Mouse (Mus musculus) adrenal gland, postnatal 4 days (tissue): ENCODE results near the gene Zfp229. TPM values are rescaled to one million over a fixed set of nuclear protein-coding genes. Genes with fewer than 3 reads are reported as not detected.
"Not testable (repeated sequence)": the region's sequence is repeated elsewhere in the genome, so short reads cannot be mapped to it uniquely, and the experiment has no call there.

Source experiments
- DNase-seq, 2 experiments: peaks; one replicate each; pipeline ENCODE4 v3.0.0; 2021 to 2022; ENCODE audit warnings: low spot score in 2 of 2, mixed read lengths in 2 of 2
- long read RNA-seq, 2 experiments: library from polyadenylated mRNA; stranded (forward); transcript quantifications; one replicate each; pipeline ENCODE4 v2.0.0; 2021
- total RNA-seq, 2 experiments: library from RNA; stranded (reverse); gene quantifications; 2 replicates each; pipeline ENCODE4 v1.2.3; 2021

The Zfp229 gene
- 10 to 100 TPM; 10.9 to 13.4 TPM for total RNA-seq
- long read RNA-seq, experiment 1, partial matches to known transcripts, result 0 of 1 reads
- long read RNA-seq, experiment 1, other reads (novel, unspliced or antisense), result 1 of 1 reads
- long read RNA-seq, experiment 2, full-length matches to known transcripts, result 2 of 2 reads
- long read RNA-seq, experiment 2, partial matches to known transcripts, result 0 of 2 reads
- long read RNA-seq, experiment 2, other reads (novel, unspliced or antisense), result 0 of 2 reads

DNA sequence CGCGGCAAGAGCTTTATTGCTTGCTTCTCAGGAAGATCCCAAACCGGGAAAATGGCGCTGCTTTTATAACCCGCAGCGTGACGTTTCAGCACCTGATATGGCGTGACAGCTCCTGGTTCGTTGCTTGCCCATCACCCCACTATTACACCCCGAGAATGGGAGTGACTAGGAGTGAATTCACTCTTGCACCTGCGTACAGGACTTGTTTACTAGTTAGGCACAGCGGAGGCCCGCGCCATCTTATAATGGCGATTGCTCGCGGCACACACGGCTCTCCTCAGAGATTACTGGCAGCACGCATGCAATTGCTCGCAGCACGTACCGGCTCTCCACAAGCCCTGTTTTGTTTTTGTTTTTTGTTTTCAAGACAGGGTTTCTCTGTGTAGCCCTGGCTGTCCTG, at the start of gene Zfp229:
Gene Zfp229 (plus strand): TSS at position 301 of the 400 bp plus-strand sequence.
- not testable (repeated sequence) for DNase-seq

DNA sequence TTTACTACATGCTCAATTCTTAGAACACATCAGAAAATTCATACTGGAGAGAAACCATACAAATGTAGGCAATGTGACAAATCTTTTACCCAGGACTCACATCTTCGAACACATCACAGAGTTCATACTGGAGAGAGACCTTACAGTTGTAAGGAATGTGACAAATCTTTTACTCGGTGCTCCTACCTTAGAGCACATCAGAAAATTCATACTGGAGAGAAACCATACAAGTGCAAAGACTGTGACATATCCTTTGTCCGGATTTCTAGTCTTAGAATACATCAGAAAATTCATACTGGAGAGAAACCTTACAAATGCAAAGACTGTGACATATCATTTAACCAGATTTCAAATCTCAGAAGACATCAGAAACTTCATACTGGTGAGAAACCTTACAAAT, 39.0 kb upstream of the Zfp229 start, which contains the start of gene Gm10226:
Gene Gm10226 (plus strand): TSS at position 301 of the 400 bp plus-strand sequence.
- no peak for DNase-seq

DNA sequence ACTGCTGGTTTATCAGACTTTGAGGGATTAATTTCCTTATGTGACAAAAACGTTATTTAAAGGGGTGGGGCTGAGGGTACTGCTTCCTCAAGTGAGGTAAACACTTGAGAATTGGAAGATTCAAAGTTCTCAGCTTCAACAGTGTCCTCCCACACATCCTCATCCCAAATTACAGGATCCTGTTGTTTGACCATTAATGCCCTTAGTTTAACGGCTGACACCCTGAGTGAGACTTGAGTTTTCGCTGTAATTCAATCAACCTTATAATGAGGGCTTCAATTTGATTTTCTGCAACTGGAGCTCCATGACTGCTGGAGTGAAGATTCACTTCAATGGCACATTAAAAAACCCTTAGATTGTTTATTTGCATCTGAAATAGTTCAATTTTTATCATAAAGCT, 37.3 kb upstream of the Zfp229 start:
- DNase-seq, result no peak

DNA sequence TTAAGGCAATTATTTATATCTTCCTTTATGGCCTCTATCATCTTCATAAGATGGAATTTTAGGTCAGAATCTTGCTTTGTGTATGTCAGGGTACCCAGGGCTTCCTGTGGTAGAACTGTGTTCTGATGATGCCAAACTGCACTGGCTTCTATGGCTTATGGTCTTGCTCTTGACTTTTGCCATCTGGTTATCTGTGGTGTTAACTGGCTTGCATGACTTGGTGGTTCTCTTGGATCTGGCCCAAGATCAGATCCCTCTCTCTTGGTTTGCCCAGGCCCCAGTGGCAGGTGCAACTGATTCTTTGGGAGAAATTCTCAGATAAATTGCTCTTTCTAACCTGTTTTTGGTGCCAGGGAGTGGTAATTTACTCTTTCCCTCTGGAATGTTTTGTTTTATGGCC, 34.5 kb upstream of the Zfp229 start:
- DNase-seq, result no peak

DNA sequence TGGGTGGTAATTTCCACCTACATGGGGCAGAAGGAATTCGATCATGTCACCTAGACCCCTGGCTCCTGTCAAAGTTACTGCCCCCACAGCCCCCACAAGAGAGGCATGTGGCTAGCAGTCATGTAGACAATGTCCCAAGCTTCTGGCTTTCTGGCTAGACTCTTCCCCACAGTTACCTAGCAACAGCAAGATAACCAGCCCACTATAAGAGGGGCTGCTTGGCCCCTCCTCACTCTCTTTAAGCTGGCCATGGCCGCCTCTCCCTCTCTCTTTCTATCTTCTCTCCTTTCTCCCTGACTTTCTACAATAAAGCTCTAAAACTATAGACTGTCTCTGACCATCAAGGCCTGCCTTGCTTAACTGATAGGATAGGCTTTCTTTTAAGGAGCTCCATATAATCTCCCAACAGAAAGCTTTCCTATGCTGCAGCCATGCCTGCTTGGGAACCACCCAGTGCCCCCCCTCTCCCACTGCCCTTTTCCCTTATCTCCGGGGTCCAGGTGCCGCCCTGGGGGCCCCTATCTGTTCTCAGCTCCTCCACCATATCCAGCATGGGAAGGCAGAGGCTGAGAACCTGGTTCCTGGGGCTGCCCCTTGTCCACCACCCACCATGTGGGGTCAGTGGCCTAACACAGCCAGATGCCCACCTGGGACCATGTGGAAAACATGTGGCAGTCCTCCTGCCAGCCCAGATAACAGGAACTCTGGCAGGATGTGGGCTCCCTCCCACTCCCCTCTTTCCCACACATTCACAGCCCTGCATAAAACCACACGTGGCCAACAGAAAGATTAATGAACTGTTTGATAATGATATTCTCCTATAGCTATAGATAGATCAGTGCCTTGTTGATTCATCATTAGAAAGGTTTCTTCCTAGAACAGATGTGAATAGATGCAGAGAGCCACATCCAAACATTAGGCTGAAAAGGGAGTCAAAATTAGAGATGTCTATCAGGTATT, 28.0 kb upstream of the Zfp229 start:
- DNase-seq, result no peak

DNA sequence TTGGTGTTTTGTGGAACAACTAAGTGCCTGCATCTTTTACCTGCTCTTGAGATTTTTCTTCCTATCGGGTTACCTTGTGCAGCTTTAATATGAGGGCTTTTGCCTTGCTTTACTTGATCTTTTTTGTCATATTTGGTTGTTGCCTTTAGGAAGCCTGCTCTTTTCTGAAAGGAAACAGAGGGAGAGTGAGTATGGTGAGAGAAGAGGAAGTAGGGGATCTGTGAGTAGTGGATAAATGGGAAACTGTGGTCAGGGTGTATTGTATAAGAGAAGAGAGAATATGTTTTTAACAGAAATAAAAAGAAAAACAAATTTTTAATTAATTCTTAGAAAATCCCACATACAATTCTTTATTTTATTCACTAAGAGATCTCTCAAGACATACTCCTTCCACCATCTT, 27.2 kb upstream of the Zfp229 start:
- no peak for DNase-seq

DNA sequence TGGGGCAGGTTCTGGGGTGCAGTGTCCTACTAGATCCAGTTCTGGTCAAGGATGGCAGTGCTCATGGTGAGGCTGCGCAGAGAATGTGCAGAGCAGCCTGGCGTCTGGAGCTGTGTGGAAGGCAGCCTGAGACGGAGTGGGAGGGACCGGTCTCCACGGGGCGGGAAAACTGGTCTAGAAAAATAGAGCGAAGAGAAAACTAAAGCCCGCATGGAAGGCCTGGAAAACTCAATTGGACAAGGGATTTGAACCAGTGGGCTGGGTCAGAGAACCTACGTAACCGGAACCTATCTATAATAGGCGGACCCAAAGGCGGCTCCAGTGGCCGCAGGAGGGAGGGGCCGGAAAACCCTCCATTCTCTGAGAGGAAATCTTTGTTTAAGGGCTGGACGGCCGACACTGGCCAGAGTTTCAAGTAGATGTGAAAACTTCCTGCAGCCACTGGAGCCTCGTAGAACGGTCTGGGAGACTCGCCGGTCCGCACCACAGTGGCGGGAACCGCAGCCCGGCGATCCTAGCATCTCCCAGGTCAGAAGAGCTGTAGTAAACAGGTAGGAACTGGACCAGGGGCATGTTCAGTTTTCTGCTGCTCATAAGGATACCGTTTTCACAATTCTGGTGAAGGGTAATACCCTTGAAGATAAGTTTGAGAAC, 23.1 kb upstream of the Zfp229 start, which contains the start of gene Zfp760:
Gene Zfp760 (plus strand): TSS at position 399 of the 654 bp plus-strand sequence.
- peak; percentile 33 to 63 for DNase-seq

DNA sequence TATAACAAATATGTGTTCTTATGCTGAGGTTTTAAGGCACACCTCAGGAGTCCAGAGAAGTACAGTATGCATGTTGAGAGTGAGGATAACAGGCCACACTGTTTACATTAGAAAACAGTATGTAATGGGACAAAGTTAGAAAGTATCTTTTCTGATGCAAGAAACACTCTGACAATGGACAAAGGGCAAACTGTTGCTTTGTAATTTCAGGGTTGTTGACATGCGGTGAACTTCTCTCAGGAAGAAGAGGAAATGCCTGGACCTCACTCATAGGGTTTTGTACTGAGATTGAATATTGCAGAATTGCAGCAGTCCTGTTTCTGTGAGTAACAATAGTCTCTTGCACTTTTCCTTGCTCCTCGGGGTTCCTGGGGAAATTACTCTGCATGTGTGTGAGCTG, 22.2 kb upstream of the Zfp229 start:
- no peak for DNase-seq

DNA sequence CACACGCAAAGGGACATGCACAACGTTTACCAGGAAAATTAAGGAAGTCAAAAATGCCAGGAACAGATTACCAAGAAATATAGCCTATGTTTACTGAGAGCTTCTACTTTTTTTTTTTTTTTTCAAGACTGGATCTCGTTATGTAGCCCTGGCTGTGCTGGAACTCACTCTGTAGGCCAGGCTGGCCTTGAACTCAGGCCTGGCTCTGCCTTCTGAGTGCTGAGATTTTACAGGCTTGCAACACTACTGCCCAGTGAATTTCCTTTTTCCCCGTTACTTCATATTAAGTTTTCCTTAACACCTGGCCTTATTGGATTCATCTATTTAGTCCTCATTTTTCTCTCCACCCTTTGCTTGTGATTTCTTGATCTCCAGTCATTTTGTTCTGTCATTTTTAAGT, 2.5 kb downstream of the Zfp229 start:
- no peak for DNase-seq

DNA sequence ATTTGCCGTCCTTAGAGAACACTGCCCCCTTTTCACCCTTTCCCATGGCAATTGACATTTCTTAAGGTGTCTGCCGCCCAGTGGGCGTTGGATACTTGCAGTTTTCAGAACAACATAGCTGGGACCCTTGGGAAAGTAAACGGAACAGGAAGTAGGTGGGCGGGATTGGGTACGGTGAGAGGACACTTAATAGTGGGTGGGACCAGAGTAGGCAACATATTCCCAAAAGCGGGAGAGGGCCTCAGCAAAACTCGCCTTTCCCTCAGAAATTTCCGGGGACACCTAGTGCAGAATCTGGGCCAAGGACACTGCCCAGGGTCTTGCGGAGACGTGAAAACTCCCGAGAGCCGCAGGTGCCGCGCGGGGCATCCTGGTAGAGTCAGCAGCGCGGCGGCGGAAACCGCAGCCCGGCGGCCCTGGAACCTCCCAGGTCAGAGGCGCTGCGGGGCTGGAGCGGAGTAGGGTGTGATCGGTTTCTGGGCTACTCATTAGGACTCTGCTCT, 3.0 kb downstream of the Zfp229 start:
- DNase-seq, result peak; percentile 28 to 50

DNA sequence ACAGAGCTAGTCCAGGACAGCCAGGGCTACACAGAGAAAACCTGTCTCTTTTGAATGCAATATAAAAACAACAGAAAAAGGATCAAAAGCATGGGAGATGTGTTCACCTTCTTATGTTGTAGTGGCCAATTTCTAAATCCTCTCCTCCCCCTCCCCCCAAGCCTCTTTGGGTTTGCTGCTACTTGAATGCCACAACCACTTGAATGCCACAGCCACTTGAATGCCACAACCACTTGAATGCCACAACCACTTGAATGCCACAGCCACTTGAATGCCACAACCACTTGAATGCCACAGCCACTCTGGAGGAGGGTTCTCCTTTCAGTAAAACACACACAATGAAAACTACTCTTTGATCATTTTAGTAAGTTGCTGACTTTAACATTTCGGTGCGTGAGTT, 22.2 kb downstream of the Zfp229 start:
- DNase-seq, result no peak

DNA sequence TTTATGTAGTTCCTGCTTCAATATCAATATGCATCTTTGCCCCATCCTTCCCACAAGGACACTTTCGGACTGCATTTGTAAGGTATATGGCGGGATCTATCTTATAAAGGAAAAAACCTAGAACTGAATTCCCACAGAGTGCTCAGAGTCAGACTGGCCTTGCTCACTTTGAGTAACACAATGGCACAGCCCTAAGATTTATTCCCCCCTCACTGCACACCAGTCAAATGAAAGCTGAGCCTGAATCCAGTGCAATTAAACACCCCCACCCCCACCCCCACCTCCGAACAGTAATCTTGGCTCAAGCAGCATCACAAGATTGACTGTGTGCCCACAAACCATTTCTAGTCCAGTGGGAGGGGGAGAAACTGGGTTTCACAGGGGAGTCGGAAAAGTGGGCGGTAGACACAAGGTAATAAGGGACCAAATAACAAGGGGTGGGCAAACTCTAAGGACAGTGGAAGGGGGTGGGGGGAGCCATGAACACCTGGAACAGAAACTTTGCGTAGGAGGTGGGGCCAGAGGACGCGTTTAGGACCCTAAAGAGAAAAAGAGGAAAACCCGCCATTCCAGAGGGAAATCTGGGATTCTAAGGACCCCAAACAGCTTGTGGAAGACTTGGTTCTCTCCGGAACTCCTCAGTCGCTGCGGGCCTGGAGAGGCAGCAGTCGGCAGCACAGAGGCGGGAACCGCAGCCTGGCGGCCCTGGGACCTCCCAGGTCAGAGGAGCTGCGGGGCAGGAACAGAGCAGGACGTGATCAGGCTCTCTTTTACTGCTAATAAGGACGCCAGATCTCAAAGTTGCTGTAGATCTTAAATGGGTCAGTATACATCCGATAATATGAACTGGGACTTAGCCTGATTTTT, 23.0 kb downstream of the Zfp229 start:
- no peak for DNase-seq

DNA sequence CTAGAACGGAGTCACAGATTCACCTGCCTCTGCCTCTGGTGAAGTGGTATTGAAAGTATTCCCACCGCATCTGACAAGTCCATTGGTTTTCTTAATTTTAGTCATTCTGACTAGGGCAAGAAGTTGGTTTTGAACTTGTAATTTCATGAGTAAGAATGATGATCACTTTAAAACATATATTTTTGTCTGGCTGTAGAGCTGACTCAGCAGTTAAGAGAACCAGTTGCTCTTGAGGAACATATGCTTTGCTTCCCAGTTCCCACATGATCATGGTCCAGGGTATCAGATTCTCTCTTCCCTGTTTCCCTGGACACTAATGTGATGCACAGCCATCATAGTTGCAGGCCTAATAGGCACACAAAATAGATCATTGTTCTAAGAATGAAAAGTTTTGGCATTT, 39.7 kb downstream of the Zfp229 start:
- no peak for DNase-seq

DNA sequence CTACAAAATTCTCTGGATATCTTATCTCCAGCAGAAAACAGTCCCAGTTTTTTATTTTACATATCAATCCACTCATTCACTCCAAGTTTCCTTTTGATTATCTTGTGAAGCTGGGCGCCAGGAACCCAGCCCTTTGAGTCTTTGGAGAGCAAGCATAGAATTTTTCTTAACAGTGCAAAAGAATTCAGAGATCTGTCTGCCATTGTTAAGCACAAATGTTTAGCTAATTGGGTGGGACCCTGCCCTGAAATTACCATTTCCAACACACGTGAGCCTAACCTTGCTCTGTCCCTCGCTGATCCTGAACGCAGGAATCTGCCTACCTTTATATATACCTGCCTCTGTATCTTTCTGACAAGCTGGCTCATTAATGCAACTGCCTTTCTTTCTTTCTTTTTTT, 61.7 kb downstream of the Zfp229 start:
- DNase-seq, result no peak

DNA sequence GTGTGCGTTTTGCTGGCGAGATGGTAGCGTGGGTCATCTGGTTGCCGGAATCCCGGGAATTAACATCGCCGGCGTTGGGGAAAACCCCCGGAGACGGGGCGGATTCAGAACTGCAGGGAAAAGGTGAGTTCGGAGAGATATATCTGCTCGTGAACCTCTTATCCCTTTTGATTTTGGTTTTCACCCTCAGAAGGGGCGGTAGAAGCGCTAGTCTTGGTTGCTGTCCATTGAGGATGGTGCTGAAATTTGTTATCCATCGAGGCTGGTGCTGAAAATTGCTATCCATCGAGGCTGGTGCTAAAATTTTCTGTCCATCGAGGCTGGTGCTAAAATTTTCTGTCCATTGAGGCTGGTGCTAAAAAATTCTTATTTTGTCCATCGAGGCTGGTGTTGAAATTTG, 70.8 kb downstream of the Zfp229 start:
- not testable (repeated sequence) for DNase-seq

Other genes with a start within 250 kb of the Zfp229 start
- gene Zfp53, start 241.8 kb upstream of the Zfp229 start, total RNA-seq, result 1 to 10 TPM; 6.9 to 7.5 TPM
- gene Zfp52, start 195.3 kb upstream of the Zfp229 start, total RNA-seq, result 10 to 100 TPM; 28.1 to 30.6 TPM
- 10 to 100 TPM; 13.7 to 15.5 TPM for gene Zfp948, start 163.8 kb upstream of the Zfp229 start, total RNA-seq
- gene Zfp983, start 80.2 kb upstream of the Zfp229 start, total RNA-seq, result 1 to 10 TPM; 6.5 to 7.3 TPM
- 1 to 10 TPM; 4.1 to 5.8 TPM for gene Gm10226, start 38.9 kb upstream of the Zfp229 start, total RNA-seq
- 10 to 100 TPM; 10.5 to 10.8 TPM for gene Zfp760, start 23.1 kb upstream of the Zfp229 start, total RNA-seq
- 1 to 10 TPM; 7.6 to 8.4 TPM for gene Zfp820, start 115.0 kb downstream of the Zfp229 start, total RNA-seq
- 1 to 10 TPM; 6.0 to 8.3 TPM for gene Zfp995, start 179.1 kb downstream of the Zfp229 start, total RNA-seq
- 10 to 100 TPM; 16.9 to 18.9 TPM for gene Zfp942, start 231.7 kb downstream of the Zfp229 start, total RNA-seq
- 10 to 100 TPM; 13.7 to 16.6 TPM for gene Zfp943, start 231.8 kb downstream of the Zfp229 start, total RNA-seq